Mouse (Mus musculus): ENCODE measurements around the gene Rb1.

Rb1 gene

DNA sequence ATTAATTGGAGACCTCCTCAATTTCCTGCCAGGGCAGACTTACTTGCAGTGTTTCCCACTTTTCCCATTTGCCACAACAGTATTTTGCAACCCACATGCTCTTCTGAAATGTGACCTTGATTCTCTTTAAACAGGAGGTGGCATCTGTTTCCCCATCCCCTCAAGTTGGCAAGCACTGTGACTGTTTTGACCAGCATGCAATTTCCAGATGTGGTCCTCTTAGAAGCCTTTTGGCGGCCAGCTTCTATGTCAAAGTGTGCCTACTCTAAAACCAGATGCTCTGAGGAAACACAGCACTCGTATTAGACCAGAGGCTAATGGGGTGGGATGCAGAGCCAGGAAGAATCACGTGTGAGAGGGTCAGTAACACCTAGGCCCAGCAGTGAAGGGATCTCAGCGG is 67.4 kb downstream of the Rb1 start:
- DNase-seq, result no peak

DNA sequence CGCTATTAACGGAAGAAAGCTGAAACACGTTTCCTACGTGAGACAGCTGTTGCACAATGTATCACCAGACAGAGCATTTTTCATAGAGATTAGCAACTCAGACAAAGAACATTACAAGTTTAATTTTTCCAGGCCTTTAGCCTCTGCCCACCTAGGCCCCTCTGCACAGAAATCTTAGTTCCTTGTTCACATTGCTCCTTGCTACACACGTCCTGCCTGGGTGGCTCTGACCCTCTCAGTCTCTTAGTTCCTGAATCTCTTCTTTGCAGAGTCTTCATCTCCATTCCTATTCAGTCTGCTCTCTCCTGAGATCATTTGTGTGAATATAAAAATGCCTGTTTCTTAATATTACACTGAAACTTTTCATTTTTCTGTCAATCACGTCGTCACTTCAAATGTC is 68.3 kb downstream of the Rb1 start:
- no peak for DNase-seq

DNA sequence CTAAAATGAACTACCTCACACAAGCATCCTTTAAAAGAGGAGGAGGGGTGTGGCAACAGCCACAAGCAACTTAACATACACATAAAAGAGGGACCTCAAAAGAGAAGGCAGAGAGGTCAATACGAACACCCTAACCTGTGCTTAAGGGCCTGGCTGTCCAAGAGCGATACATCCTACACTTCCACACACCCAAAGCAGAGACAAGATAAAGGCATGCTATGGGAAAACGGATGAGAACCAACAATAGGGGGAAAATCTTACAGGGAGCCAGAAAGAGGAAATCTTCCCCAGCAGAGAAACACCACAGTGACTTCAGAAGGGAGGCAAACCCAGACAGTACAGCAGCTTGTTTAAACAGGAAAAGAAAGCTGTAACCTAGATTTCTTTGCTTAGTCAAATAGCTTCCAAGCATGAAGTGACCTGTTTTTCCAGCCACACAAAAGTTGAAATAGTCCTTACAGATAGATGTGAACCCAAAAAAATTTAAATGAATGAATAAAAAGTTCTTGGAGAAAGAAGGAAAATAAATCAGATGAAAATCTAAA is 70.1 kb downstream of the Rb1 start:
- no peak for DNase-seq

DNA sequence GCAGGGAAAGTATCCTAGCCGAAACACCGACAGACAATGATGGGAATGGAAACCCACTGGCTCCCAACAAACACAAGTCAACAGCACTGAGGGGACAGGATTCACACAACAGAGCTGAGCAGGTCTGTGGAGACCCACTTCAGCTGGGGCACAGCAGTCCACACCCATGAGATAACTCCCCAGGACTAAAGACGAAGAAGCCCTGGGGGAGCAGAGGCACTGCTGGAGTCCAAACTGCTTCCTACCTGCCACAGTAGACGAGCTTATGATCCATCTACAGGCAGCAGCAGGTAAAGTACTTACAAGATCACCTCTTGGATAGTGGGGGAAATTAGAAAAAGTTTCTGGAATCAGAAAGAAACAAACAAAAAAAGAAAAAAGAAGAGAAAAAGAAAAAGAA is 71.2 kb downstream of the Rb1 start:
- DNase-seq, result no peak

DNA sequence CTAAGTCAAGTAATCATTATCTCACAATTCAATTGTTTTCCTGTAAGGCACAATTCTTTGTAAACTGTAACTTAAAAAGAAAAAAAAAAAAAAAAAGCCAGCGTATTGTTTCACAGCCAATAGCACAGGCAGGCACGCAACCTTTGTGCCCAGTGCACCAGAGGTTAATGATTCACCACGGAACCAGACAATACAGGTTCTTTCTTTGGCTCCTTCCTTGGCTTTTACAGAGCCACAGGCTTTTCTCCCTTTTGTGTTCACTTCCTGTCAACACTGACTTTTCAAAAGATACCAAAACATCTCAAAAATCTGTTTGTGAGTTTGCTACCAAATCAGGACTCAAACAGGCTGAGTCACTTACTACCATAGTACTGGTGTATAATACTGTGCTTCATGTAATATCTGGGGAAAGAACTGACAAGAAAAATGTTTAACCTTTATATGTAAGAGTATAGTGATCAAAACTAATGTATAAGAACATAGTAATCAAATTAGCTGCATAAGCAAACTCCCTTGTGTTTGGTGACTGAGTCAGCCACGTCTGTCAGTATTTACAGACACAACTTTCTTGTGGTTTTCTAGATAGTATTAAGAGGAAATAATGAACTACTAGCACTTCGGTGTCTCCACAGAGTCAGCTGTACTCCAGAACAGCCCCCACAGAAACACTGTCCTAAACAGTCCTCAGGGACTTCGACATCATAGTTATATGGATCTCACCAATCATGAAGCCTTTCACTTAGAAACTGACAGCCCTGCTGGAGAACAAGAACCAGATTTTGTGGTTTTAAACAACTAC is 72.0 kb downstream of the Rb1 start:
- no peak for DNase-seq

DNA sequence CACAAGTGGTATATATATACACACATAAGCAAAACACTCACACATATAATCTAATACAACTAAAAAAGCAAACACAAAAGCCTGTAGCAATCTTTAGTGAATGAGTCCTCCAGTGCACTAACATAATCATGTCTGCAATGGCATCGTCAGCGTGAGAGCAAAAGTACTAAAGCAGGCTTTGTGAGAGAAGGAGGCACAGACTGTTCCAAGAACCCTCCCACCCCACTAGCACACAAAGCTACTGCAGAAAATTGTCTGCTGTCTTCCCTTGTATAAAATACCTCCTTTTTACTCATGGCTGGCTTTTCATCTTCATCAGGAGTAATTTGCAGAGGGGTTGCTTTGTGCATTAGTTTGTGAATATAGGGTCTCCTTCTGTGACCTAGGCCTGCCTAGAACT is 73.3 kb downstream of the Rb1 start:
- DNase-seq, result no peak

DNA sequence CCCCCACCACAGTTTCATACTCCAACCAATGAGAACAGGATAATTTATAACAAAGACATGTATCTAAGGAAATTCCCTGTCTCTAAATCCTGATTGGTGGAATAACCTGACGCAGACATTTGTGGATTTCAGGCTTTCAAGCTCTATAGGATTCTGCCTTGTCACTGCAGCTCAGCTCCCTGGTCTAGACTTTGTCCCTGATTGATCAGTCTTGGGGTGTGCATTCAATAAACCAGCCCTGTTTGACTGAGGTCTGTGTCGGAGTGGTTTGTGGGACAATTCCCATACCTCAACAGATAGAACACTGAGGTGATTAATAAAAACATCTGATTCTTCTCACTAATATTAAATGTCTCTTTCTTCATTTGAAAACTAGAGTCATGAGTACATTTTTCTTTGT is 75.6 kb downstream of the Rb1 start:
- no peak for DNase-seq

DNA sequence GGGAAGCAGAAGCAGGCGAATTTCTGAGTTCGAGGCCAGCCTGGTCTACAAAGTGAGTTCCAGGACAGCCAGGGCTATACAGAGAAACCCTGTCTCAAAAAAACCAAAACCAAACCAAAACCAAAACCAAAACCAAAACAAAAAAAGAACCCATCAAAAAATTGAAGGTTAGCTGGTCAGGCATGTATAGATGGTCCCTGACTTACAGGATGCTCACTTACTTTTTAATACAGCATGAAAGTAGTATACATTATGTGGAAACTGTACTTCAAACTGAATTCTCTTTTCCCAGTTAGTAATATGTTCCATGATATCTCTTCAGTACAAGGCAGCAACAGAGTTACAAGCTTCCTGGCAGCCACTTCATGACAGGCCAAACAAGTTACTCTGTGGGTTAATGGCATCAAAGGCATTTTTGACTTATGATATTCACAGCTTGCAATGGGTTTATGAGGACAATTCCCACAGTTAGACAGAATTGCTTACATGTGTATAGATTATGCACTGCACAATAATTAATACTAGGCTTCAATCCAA is 81.5 kb downstream of the Rb1 start:
- DNase-seq, result no peak

DNA sequence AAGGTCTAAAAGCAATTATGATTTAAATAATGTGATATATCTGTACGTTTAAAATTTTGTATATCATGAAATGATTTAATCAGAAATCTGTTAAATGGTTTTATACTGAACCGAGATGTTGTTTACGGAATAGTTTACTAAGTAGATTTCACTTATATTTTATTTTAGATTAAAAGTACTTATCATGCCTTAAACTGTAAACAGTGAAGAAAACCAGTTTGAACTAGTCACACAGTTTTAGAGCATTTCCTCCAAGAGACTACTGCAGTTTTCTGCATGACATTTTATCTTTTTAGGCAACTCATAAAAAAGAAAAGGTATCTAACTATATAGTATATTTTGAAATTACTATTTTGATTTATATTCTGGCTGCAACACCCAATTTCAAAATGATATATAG is 85.8 kb downstream of the Rb1 start:
- DNase-seq, result no peak

DNA sequence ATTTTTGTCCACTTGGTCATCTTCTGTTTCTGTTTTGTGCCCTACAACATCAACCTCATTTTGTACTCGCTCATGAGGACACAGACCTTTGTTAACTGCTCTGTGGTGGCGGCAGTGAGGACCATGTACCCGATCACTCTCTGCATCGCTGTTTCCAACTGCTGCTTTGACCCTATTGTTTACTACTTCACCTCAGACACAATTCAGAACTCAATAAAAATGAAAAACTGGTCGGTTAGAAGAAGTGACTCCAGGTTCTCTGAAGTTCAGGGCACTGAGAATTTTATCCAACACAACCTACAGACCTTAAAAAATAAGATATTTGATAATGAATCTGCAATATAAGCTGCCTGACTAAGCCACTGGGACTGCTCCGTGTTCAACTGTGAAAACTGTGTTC is 86.3 kb downstream of the Rb1 start:
- peak; percentile 28 to 40 for DNase-seq

DNA sequence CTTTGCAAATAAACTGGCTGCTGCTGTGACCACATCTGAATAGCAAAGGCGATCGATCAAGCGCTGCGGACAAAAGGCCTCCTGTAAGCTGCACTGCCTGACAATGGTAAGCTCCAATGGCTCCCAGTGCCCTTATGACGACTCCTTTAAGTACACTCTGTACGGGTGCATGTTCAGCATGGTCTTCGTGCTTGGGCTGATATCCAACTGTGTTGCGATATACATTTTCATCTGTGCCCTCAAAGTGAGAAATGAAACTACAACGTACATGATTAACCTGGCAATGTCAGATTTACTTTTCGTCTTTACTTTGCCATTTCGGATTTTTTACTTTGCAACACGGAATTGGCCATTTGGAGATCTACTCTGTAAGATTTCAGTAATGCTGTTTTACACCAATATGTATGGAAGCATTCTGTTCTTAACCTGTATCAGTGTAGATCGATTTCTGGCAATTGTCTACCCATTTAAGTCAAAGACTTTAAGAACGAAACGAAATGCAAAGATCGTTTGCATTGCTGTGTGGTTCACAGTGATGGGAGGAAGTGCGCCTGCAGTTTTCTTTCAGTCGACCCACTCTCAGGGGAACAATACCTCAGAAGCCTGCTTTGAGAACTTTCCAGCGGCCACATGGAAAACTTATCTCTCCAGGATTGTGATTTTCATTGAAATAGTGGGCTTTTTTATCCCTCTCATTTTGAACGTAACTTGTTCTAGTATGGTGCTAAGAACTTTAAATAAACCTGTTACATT is 86.9 kb downstream of the Rb1 start:
- peak; percentile 56 to 64 for DNase-seq

DNA sequence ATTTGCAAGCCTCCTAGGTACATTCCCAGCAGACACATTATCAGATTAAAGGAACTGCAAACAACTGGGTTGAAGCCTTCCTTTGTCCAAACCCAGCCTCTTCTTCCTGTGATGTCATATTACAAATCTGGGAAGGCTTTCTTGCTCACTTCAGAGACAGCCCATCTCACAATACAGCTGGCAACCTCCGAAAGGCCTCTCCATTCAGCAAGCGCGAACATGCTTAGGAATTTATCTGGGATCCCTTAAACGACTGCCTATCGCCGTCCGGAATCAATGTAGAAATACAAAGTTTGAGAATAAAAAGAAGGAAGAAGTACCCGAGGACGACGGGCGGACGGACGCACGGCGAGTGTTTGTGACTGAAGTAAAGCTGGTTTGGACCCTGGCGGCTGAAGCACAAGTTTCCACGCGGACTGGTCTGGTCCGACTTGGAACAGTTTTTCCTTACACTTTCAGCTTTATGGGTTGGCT is 87.7 kb downstream of the Rb1 start, which contains the start of gene Lpar6:
Lpar6 (plus strand) TSS at position 48 of the 474 bp plus-strand sequence.
- DNase-seq, result peak; percentile 42 to 46

DNA sequence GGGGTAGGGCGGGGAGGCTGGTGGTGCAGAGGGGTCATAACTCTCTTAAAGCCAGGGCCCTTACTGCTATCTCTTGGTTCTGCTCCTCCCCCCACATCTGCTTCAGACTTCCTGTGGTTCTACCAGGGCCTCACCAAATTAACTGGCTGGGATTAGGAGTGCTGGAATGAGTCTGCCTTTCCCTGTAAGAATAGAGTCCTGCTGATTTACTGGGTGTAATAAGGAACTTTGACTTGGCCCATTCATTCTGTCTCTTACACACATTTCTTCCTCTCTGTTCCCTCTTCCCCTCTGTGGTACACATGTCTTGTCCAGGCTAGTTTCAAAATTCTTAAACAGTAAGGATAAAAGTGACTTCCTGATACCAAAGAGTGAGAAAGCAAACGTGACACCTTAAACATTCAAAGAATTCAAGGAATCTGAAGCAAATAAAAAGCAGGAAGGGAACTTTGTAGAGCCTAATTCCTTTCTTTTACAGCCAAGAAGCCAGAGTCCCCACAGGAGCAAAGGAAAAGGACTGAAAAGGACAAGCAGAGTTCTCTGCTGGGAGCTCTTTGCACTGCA is 91.1 kb downstream of the Rb1 start:
- DNase-seq, result no peak

DNA sequence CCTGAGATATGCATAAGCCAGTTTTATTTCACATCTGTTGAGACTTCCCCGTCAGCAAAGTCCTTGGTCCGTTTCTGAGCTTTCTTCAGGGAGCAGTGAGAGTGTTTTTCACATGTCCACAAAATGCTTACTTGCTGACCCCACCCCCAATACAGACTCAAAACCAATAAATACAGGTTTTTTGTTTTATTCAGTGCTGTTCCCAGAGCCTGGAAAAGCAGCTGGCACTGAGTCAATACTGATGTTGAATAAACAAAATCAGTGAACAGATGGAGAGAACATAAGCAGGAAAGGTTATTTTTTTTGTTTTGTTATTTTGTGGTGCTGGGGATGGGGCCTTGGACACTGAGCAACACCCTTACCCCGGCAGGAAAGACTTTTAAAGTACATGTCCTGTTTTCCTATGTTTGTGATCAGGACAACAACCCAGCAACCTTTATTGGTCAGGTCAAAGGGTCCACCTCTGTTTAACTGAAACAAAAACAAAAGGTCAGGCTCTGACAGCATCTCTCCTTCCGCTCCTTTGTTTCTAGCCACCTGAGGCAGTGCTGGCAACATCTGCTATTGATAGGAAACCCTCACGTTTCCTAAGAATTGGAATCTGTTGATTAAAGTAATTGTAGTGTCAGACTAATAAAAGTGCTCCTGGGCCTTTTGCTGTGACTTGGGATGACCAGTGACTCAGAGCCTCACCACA is 94.2 kb downstream of the Rb1 start:
- no peak for DNase-seq

DNA sequence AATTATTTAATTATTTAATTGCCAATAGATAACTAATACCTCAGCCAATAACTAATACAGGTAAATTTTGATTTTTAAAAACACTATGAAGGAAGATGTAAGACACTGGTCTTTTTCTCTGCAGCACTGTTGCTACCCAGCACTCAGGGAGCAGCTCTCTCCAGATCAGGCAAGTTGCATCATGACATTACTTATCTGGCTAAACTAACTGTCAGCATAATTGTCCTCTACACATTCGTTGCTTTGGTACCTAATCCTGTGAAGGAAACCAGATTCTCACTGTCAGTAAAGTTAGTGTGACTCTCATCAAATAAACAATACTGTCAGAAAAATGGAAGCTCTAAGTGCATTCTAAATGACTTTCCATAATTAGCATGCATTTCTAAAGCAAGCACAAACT is 98.8 kb downstream of the Rb1 start:
- no peak for DNase-seq

DNA sequence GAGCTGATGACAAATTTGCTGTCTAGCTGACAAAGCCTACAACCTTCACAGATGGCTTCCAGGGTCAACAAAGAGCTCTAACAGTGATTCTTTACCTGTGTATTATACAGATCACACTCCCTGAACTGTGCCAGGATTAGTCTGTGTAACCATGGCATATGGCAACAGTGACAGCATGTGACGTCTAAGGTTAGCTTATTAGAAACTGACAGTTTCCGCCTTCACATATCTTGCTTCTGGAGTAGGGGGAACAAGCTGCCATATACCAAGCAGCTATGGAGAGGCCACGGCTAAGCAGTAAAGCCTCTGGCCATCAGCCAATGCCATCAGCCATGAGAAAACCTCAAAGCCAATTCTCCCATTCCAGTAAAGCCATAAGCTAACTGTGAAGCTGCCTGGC is 99.3 kb downstream of the Rb1 start:
- no peak for DNase-seq

DNA sequence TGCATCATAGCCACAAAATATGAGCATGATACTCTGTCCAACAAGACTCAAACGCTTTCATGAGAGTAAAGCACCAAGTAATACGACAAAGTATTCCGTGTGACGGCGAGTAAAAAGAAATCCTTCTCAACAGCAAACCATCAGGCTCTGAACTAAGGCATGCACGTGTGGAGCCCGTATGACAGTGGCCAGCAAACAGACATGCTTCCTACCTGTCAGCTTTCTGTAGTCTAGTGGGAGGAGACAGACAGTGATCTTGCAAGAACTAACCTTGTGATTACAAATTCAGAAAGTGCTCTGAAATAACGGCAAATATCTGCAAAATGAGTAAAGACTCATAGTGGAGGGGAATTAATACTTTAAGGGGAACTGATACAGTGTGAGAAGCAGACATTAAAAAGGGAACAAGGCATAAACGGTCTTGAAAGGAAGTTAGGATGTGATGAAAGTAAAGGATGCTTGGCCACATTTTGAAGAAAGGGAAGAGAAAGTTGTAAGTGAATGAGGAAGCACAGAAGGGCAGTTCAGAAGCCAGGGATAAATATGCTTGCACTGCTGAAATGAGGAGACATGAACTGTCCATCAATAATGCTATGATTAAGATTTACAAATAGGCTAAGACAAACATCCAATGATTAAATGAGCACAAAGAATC is 103.2 kb downstream of the Rb1 start:
- peak; percentile 12 to 17 for DNase-seq

DNA sequence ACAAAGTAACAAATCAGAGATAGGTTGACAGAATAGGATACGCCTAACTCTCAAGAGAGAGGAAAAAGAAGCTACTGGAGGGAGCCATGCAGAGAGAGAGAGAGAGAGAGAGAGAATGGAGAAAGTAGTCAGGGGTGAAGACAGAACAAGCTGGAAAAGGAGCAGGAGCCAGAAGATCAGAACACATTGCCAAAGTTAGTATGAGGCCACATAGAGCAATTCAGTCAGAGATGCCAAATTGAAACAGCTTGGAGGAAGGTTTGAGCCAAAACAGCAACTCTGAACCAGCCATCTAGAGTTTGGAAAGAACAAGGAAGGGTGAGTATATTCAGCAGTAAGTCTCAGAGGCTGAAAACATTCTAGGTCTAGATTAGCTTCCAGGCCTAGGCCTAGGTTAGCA is 108.6 kb downstream of the Rb1 start:
- no peak for DNase-seq

DNA sequence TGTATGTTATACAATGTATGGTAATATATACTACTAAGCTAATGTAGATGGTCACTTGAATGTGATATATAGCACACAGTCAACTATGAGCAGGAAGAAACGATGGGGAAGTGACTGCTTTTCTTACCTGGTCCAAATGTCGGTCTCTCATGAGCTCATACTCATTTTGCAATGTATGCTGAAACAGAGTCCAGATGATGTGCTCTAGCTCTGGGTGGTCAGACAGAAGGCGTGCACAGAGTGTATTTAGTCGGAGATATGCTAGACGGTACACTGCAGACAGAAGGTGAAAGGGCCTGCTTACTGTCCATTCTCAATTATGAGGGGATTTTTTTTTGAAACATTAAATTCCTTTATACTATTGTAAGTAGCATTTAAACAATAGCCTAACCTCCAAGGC is 114.1 kb downstream of the Rb1 start:
- DNase-seq, result no peak

DNA sequence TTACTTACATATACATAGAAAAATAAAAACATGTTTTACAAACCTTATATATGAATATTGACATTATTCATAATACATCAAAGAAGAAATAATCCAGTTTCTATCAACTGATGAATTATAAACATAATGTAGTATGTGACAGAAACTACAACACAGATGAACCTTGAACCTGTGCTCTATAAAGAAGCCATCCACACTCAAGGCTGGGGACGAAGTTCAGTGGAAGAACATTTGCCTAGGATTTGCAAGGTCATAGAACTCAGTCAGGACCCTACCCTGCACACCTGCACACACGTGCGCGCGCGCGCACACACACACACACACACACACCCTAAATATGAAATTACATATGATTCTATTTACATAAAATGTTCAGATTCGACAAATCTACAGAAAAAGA is 115.4 kb downstream of the Rb1 start:
- no peak for DNase-seq

DNA sequence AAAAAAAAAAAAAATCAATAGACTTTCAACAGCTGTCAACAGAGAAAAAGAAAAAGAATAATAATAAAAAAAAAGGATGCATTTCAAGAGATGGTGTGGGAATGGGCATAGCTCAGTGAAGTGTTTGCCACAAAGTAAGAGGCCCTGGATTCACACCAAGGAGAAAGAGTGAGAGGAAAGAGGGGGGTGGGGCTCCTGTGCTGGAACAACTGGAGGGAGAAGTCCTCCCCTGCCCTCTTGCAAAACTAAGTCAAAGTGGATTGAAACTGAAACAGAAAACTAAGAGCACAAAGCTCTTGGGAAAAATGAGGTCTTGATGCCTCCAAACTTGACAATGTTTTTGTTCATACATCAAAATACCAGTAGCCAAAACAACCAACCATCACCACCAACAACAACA is 116.4 kb downstream of the Rb1 start:
- no peak for DNase-seq

DNA sequence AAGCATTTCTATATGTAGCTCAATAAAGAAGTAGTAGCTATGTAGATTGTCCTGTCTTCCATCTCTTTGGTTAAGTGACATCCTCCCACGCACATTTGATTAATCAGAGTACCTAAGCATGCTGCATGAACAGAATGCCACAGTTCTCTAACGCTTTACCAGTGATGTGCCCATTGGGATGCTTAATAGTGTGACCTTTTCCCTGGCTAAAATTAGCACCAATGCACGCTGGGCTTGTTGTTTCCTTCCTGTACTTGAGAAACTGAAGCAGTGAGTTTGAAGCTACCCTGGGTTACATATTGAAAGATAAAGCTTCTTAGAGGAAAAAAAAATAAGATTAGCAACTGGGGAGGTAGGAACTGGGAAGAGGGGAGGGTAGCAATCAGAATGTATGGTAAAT is 121.6 kb downstream of the Rb1 start:
- DNase-seq, result no peak

All from B cell, adult 2 months (primary cell).